Mouse (Mus musculus): ENCODE data around the gene Fkbp8.

Fkbp8 gene

DNA sequence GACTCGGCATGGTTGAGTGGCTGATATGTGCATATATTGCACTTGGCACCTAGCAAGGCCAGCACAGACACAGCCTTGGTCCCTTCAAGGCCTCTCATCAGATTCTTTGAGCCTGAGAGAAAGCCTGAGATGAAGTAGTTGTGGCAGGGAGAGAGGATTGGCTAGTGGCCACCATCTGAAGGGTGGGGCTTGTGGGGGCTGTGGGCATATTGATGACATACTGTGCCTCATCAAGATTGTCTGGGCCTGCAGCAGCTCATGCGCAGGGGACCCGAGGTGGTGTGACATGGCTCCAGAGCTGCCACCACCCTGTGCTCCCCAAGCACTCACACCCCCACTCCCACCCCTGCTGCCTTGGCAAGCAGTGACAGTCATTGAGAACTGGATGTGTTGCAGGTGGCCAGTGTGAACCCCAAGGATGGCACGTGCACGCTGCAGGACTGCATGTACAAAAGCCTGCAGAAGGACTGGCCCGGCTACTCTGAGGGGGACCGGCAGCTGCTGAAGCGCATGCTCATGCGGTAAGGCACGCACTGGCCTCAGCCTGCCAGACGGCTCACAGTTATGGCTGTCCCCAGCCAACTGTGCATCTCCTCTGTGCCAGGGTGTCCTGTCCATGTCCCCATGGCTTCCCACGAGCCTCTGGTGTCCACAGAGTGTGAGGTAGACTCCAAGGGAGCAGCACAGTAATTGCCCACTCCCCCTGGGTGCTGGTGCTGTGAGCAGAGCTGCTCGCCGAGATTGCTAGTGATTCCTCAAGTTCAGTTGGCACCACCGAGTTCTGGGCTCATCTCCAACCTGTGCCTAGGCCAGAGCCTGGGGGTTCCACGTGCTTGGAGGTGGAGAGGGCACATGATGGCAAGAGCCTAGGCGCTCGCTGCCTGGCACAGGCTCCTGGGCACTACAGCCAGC lies 56.2 kb downstream of the Fkbp8 start:
- in situ Hi-C loops (cut with MboI; ENCODE audit: unreplicated experiment in 2 of 2) = loop anchor here in 1 of 2 experiments (10.0 kb wide), 2 partner anchors 169 to 199 kb away; no protein-coding TSS in a partner anchor

DNA sequence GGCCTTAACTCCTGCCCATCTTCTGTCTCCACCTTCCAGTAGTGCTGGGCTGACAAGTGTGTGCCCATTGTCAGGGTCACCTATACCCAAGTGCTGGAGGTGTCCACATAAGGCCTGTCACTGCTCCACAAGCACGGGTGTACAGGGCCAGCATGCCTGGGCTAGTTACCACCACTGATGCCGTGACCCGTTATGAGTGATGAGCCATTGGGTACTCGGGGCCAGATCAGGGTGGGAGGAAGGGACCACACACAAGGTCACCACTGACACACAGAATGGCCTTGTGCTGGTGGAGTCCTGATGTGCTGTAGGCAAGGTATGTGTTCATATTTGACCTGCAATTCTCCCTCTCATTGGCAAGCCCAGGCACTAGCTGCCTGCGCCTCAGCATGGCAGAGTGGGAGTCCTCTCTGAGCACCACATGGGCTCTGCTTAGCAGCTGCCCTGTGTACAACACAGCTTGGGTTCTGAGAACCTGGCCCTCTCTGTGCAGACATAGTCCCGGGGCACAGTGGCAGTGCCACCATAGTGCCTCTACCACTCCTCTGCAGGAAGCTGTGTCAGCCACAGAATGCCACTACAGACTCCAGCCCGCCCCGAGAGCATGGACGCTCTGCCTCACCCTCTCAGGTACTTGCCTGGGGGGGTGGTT lies 57.2 kb downstream of the Fkbp8 start:
- in situ Hi-C loops (cut with MboI; ENCODE audit: unreplicated experiment in 2 of 2) = loop anchor here in 1 of 2 experiments (5.0 to 10.0 kb wide), 3 partner anchors 32 to 200 kb away; no protein-coding TSS in a partner anchor

Measured in v-Abl transformed pro-B cells (cell line).